Mouse (Mus musculus): ENCODE results near the gene Crisp3. TPM values are rescaled to one million over a fixed set of nuclear protein-coding genes. Genes with fewer than 3 reads are reported as not detected.
"Not testable (repeated sequence)": the region's sequence is repeated elsewhere in the genome, so short reads cannot be mapped to it uniquely, and the experiment has no call there.

The Crisp3 gene
- not detected in 2 replicates for polyA plus RNA-seq (2015; fragmentation: Nextera tagmentation; extraction: Ambion mirVana)

- no peak within 1 kb of the TSS for H3K27ac ChIP-seq (ENCODE audit: low read length)
Observed at GRCm38 (mm10) chr17:40242135-40242534, at the start of gene Crisp3. Gene Crisp3, minus strand, starts transcription at chr17:40242288.

DNA sequence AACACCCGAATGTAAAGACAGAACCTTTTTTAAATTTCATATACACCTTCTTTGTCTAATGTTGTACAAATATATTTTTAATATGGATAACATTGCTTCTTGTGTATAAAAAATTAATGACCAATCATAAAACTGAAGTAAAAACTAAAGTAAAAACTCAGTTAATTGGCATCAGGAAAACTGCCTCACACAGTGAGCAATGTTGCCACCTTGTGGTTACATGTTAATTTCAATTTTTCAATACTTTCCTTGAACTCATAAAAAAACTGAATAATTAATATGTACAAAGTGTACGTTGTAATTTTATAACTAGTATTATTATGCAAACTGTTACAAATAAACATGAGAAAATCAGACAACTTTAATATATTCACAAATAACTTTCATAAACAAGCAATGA, 43.3 kb upstream of the Crisp3 start:
- ATAC-seq: no peak
- Histone ChIP-seq H3K4me1 (replicated peaks; ENCODE audit: control insufficient read depth, insufficient read depth, low read length) (no peaks in the 10 kb centered on the region), H3K9ac (replicated peaks; ENCODE audit: low read depth, low read length) (no peak overlapping the region), H3K9me3 (ENCODE audit: control insufficient read depth, low read length) (no peaks in the 10 kb centered on the region), H3K4me3 (replicated peaks; ENCODE audit: low read length) (no peak overlapping the region), H3K27me3 (replicated peaks; ENCODE audit: control insufficient read depth, insufficient read depth, low read length) (no peaks in the 10 kb centered on the region), H3K27ac (ENCODE audit: low read length) (no peak overlapping the region), H3K4me2 (ENCODE audit: low read length) (no peak overlapping the region), H3K36me3 (ENCODE audit: control insufficient read depth, insufficient read depth) (no peaks in the 10 kb centered on the region)
- 73% methylated on average over 2 of the region's 2 CpGs for WGBS

More at GRCm38 (mm10) chr17:40242135-40242534, at the start of gene Crisp3:
- H3K27me3 ChIP-seq (replicated peaks; ENCODE audit: control insufficient read depth, insufficient read depth, low read length): no peaks in the 10 kb centered on the region
- H3K4me1 ChIP-seq (replicated peaks; ENCODE audit: control insufficient read depth, insufficient read depth, low read length): no peaks in the 10 kb centered on the region
- no peak within 1 kb of the TSS for H3K9ac ChIP-seq (replicated peaks; ENCODE audit: low read depth, low read length)
- no peaks in the 10 kb centered on the region for H3K36me3 ChIP-seq (ENCODE audit: control insufficient read depth, insufficient read depth)
- no peak within 1 kb of the TSS for H3K4me3 ChIP-seq (replicated peaks; ENCODE audit: low read length)
- no peak for ATAC-seq
- H3K4me2 ChIP-seq (ENCODE audit: low read length): no peak within 1 kb of the TSS
- no peaks in the 10 kb centered on the region for H3K9me3 ChIP-seq (ENCODE audit: control insufficient read depth, low read length)

DNA sequence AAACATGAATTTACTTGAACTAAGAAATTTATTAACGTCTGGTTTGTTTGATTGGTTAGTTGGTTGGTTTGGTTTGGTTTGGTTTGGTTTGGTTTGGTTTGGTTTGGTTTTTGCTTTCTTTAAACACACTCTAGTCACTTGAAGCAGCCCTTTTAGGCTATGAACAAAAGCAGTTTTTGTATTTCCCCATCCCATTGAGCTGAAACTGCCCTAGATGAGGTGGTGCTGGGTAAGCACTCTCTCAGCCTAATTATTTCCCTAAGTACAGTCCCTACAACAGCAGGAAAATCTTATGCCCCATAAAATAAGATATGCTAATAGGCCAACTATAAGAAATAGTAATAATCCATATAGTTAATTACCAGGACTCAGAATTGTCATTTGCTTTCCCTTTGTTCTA, 33.4 kb upstream of the Crisp3 start:
- no peak for ATAC-seq
- Histone ChIP-seq H3K4me2 (ENCODE audit: low read length) (no peak overlapping the region), H3K9ac (replicated peaks; ENCODE audit: low read depth, low read length) (no peak overlapping the region), H3K27ac (ENCODE audit: low read length) (no peak overlapping the region), H3K9me3 (ENCODE audit: control insufficient read depth, low read length) (no peaks in the 10 kb centered on the region), H3K4me3 (replicated peaks; ENCODE audit: low read length) (no peak overlapping the region), H3K4me1 (replicated peaks; ENCODE audit: control insufficient read depth, insufficient read depth, low read length) (no peaks in the 10 kb centered on the region), H3K36me3 (ENCODE audit: control insufficient read depth, insufficient read depth) (no peaks in the 10 kb centered on the region), H3K27me3 (replicated peaks; ENCODE audit: control insufficient read depth, insufficient read depth, low read length) (no peaks in the 10 kb centered on the region)
- WGBS: 29% methylated on average over 1 of the region's 1 CpGs

DNA sequence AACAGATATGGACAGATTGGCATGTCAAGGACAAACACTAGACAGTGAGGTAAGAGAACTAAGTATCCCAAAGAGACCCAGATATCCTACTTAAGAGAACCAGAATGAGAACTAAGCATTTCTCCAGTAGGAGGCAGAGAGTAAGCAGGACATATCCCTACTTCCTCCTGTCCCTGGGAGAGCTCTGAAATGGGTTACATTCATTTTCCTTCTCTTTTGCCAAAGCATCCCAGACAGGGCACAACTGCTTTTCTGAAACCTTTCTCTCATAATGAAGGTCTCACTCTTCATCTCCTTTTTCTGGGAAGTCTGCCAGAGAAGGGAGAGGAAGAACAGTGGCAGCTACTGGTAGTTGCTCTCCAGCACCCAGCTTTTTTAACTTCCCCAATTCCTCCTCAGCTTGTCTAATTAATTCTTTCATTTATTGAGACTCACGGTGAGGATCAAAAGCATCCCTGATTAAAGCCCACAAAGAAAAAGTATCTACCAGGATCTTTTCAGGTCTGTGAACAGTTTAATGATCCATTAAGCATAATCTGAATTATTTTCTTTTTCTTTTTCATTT, 32.9 kb upstream of the Crisp3 start:
- Histone ChIP-seq H3K4me2 (ENCODE audit: low read length) (no peak overlapping the region), H3K27me3 (replicated peaks; ENCODE audit: control insufficient read depth, insufficient read depth, low read length) (no peaks in the 10 kb centered on the region), H3K36me3 (ENCODE audit: control insufficient read depth, insufficient read depth) (no peaks in the 10 kb centered on the region), H3K4me3 (replicated peaks; ENCODE audit: low read length) (no peak overlapping the region), H3K9ac (replicated peaks; ENCODE audit: low read depth, low read length) (no peak overlapping the region), H3K4me1 (replicated peaks; ENCODE audit: control insufficient read depth, insufficient read depth, low read length) (no peaks in the 10 kb centered on the region), H3K27ac (ENCODE audit: low read length) (no peak overlapping the region), H3K9me3 (ENCODE audit: control insufficient read depth, low read length) (no peaks in the 10 kb centered on the region)
- no peak for ATAC-seq
- 3% methylated on average over 1 of the region's 1 CpGs for WGBS

- no peaks in the 10 kb centered on the region for H3K36me3 ChIP-seq (ENCODE audit: control insufficient read depth, insufficient read depth)
- no peaks in the 10 kb centered on the region for H3K27me3 ChIP-seq (replicated peaks; ENCODE audit: control insufficient read depth, insufficient read depth, low read length)
- ATAC-seq: no peak
- H3K4me2 ChIP-seq (ENCODE audit: low read length): no peak overlapping the region
- H3K4me1 ChIP-seq (replicated peaks; ENCODE audit: control insufficient read depth, insufficient read depth, low read length): no peaks in the 10 kb centered on the region
- WGBS: 73% methylated on average over 1 of the region's 1 CpGs
- H3K27ac ChIP-seq (ENCODE audit: low read length): no peak overlapping the region
- H3K4me3 ChIP-seq (replicated peaks; ENCODE audit: low read length): no peak overlapping the region
- no peak overlapping the region for H3K9ac ChIP-seq (replicated peaks; ENCODE audit: low read depth, low read length)
- no peaks in the 10 kb centered on the region for H3K9me3 ChIP-seq (ENCODE audit: control insufficient read depth, low read length)
Observed at GRCm38 (mm10) chr17:40252487-40252886, 10.4 kb upstream of the Crisp3 start.

GRCm38 (mm10) chr17:40208540-40208939, 33.5 kb downstream of the Crisp3 start, which contains the start of gene Pgk2:
Gene Pgk2, minus strand, starts transcription at chr17:40208640.
- H3K9ac ChIP-seq (replicated peaks; ENCODE audit: low read depth, low read length): no peak within 1 kb of the TSS
- WGBS: 73% methylated on average over 4 of the region's 4 CpGs
- H3K9me3 ChIP-seq (ENCODE audit: control insufficient read depth, low read length): no peaks in the 10 kb centered on the region
- no peak within 1 kb of the TSS for H3K4me2 ChIP-seq (ENCODE audit: low read length)
- ATAC-seq: no peak
- no peak within 1 kb of the TSS for H3K4me3 ChIP-seq (replicated peaks; ENCODE audit: low read length)
- H3K36me3 ChIP-seq (ENCODE audit: control insufficient read depth, insufficient read depth): no peaks in the 10 kb centered on the region
- H3K27ac ChIP-seq (ENCODE audit: low read length): no peak within 1 kb of the TSS
- no peaks in the 10 kb centered on the region for H3K27me3 ChIP-seq (replicated peaks; ENCODE audit: control insufficient read depth, insufficient read depth, low read length)
- no peaks in the 10 kb centered on the region for H3K4me1 ChIP-seq (replicated peaks; ENCODE audit: control insufficient read depth, insufficient read depth, low read length)

- not testable (repeated sequence) for H3K36me3 ChIP-seq (ENCODE audit: control insufficient read depth, insufficient read depth); H3K9me3 ChIP-seq (ENCODE audit: control insufficient read depth, low read length); H3K4me3 ChIP-seq (replicated peaks; ENCODE audit: low read length); H3K27me3 ChIP-seq (replicated peaks; ENCODE audit: control insufficient read depth, insufficient read depth, low read length); ATAC-seq; H3K4me1 ChIP-seq (replicated peaks; ENCODE audit: control insufficient read depth, insufficient read depth, low read length); H3K9ac ChIP-seq (replicated peaks; ENCODE audit: low read depth, low read length); H3K27ac ChIP-seq (ENCODE audit: low read length); H3K4me2 ChIP-seq (ENCODE audit: low read length)
Observed at GRCm38 (mm10) chr17:40201803-40202202, 40.3 kb downstream of the Crisp3 start.

DNA sequence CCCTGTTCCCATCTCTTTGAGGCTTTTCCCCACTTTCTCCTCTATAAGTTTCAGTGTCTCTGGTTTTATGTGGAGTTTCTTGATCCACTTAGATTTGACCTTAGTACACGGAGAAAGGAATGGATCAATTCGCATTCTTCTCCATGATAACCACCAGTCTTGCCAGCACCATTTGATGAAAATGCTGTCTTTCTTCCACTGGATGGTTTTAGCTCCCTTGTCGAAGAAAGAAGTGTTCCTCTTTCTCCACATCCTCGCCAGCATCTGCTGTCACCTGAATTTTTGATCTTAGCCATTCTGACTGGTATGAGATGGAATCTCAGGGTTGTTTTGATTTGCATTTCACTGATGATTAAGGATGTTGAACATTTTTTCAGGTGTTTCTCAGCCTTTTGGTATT, 51.9 kb downstream of the Crisp3 start:
- H3K27ac ChIP-seq (ENCODE audit: low read length); H3K36me3 ChIP-seq (ENCODE audit: control insufficient read depth, insufficient read depth); H3K9ac ChIP-seq (replicated peaks; ENCODE audit: low read depth, low read length); H3K27me3 ChIP-seq (replicated peaks; ENCODE audit: control insufficient read depth, insufficient read depth, low read length); H3K9me3 ChIP-seq (ENCODE audit: control insufficient read depth, low read length); H3K4me3 ChIP-seq (replicated peaks; ENCODE audit: low read length); H3K4me2 ChIP-seq (ENCODE audit: low read length); H3K4me1 ChIP-seq (replicated peaks; ENCODE audit: control insufficient read depth, insufficient read depth, low read length); ATAC-seq: not testable (repeated sequence)
- WGBS: 97% methylated on average over 4 of the region's 4 CpGs
